Mouse (Mus musculus) MEL (cell line): ENCODE data around the gene Slc11a2. TPM values are rescaled to one million over a fixed set of nuclear protein-coding genes. Genes with fewer than 3 reads are reported as not detected.

Experiments used
- DNase-seq: peaks from one replicate; pipeline ENCODE4 v3.0.0; 2011; ENCODE audit warnings: low read depth, low spot score
- H3K27ac ChIP-seq: 2 replicates; pipeline ENCODE4 v1.5.1; 2012; ENCODE audit warnings: low read depth, mild to moderate bottlenecking, control low read depth, low read length, moderate library complexity; ENCODE audit not compliant: control insufficient read depth
- H3K27me3 ChIP-seq, 2 experiments: fragments of 150-350 bp in 1 of 2; sonication (generic) in 1 of 2; 2 replicates each; pipeline ENCODE4 v1.6.1; 2012; ENCODE audit warnings: low read length in 2 of 2, mild to moderate bottlenecking in 2 of 2, improper control_type of control experiment in 1 of 2, moderate library complexity in 1 of 2; ENCODE audit not compliant: insufficient read depth in 2 of 2, control insufficient read depth in 1 of 2
- H3K36me3 ChIP-seq, 2 experiments: 2 replicates each; pipeline ENCODE4 v1.6.1; 2012 to 2014; ENCODE audit warnings: low read length in 2 of 2, improper control_type of control experiment in 1 of 2, inconsistent platforms in 1 of 2, mild to moderate bottlenecking in 1 of 2; ENCODE audit not compliant: insufficient read depth in 2 of 2, control insufficient read depth in 1 of 2
- H3K4me1 ChIP-seq, 2 experiments: fragments of 150-350 bp in 1 of 2; sonication (generic) in 1 of 2; 2 replicates each; pipeline ENCODE4 v1.6.1; 2012; ENCODE audit warnings: low read length in 2 of 2, improper control_type of control experiment in 1 of 2, mild to moderate bottlenecking in 1 of 2; ENCODE audit not compliant: insufficient read depth in 2 of 2, control insufficient read depth in 1 of 2
- H3K4me3 ChIP-seq, 2 experiments: fragments of 150-350 bp in 1 of 2; sonication (generic) in 1 of 2; 2 replicates each; pipeline ENCODE4 v1.5.1; 2012; ENCODE audit warnings: low read depth in 2 of 2, low read length in 2 of 2, mild to moderate bottlenecking in 2 of 2, moderate library complexity in 2 of 2, control low read depth in 1 of 2, improper control_type of control experiment in 1 of 2; ENCODE audit not compliant: control insufficient read depth in 1 of 2, insufficient read depth in 1 of 2
- H3K79me2 ChIP-seq: 2 replicates; pipeline ENCODE4 v1.6.1; 2012; ENCODE audit warnings: mild to moderate bottlenecking, low read length, moderate library complexity; ENCODE audit not compliant: control insufficient read depth, poor library complexity, insufficient read depth
- H3K9ac ChIP-seq: 2 replicates; pipeline ENCODE4 v1.6.1; 2012; ENCODE audit warnings: low read depth, mild to moderate bottlenecking, control low read depth, low read length, moderate library complexity; ENCODE audit not compliant: control insufficient read depth, poor library complexity, severe bottlenecking
- H3K9me3 ChIP-seq: fragments of 150-350 bp; sonication (generic); replicated peaks from 2 replicates; pipeline ENCODE4 v1.6.1; 2012; ENCODE audit warnings: mild to moderate bottlenecking, low read length, improper control_type of control experiment, moderate library complexity; ENCODE audit not compliant: insufficient read depth
- CHD1 ChIP-seq: IDR thresholded peaks from 2 replicates; pipeline ENCODE4 v1.6.1; 2012; ENCODE audit warnings: low read depth, mild to moderate bottlenecking, inconsistent platforms, low read length, improper control_type of control experiment
- CHD2 ChIP-seq: IDR thresholded peaks from 2 replicates; pipeline ENCODE4 v1.6.1; 2011; ENCODE audit warnings: low read length, improper control_type of control experiment
- CTCF ChIP-seq, 3 experiments: IDR thresholded peaks in 2 of 3; conservative IDR thresholded peaks in 1 of 3; 2 replicates each; pipeline ENCODE4 v1.5.1; 2011 to 2012; ENCODE audit warnings: low read length in 3 of 3, low read depth in 2 of 3, mild to moderate bottlenecking in 2 of 3, improper control_type of control experiment in 1 of 3, inconsistent platforms in 1 of 3, mixed read lengths in 1 of 3, moderate library complexity in 1 of 3; ENCODE audit not compliant: control insufficient read depth in 1 of 3, insufficient read depth in 1 of 3, poor library complexity in 1 of 3, severe bottlenecking in 1 of 3
- ELF1 ChIP-seq: IDR thresholded peaks from 2 replicates; pipeline ENCODE4 v1.6.1; 2014; ENCODE audit warnings: low read depth, mild to moderate bottlenecking, inconsistent platforms, low read length, improper control_type of control experiment, moderate library complexity
- ETS1 ChIP-seq: IDR thresholded peaks from 2 replicates; pipeline ENCODE4 v1.6.1; 2012; ENCODE audit warnings: low read depth, mild to moderate bottlenecking, inconsistent platforms, low read length, improper control_type of control experiment, moderate library complexity
- GABPA ChIP-seq: IDR thresholded peaks from 2 replicates; pipeline ENCODE4 v1.6.1; 2012; ENCODE audit warnings: low read depth, mild to moderate bottlenecking, inconsistent platforms, low read length, improper control_type of control experiment, moderate library complexity
- HCFC1 ChIP-seq: IDR thresholded peaks from 2 replicates; pipeline ENCODE4 v1.6.1; 2012; ENCODE audit warnings: low read depth, mild to moderate bottlenecking, inconsistent platforms, low read length, improper control_type of control experiment, moderate library complexity
- KAT2A ChIP-seq: conservative IDR thresholded peaks from 2 replicates; pipeline ENCODE4 v1.6.1; 2012; ENCODE audit warnings: low read depth, low read length, improper control_type of control experiment, inconsistent platforms
- MAX ChIP-seq: IDR thresholded peaks from 2 replicates; pipeline ENCODE4 v1.6.1; 2011; ENCODE audit warnings: low read length, improper control_type of control experiment
- MAZ ChIP-seq: IDR thresholded peaks from 2 replicates; pipeline ENCODE4 v1.6.1; 2012; ENCODE audit warnings: low read depth, mild to moderate bottlenecking, inconsistent platforms, low read length, improper control_type of control experiment
- POLR2AphosphoS2 ChIP-seq: IDR thresholded peaks from 2 replicates; pipeline ENCODE4 v1.6.1; 2011; ENCODE audit warnings: low read length, improper control_type of control experiment
- POLR2AphosphoS5 ChIP-seq: IDR thresholded peaks from 2 replicates; pipeline ENCODE4 v1.6.1; 2012; ENCODE audit warnings: low read depth, borderline replicate concordance, mild to moderate bottlenecking, inconsistent platforms, low read length, moderate library complexity, mixed read lengths
- RAD21 ChIP-seq: IDR thresholded peaks from 2 replicates; pipeline ENCODE4 v1.6.1; 2011; ENCODE audit warnings: mild to moderate bottlenecking, low read depth, low read length, improper control_type of control experiment
- RCOR1 ChIP-seq: IDR thresholded peaks from 2 replicates; pipeline ENCODE4 v1.6.1; 2012; ENCODE audit warnings: low read depth, mild to moderate bottlenecking, inconsistent platforms, low read length, improper control_type of control experiment
- SIN3A ChIP-seq: IDR thresholded peaks from 2 replicates; pipeline ENCODE4 v1.6.1; 2012; ENCODE audit warnings: low read length, improper control_type of control experiment, inconsistent platforms
- SMC3 ChIP-seq: IDR thresholded peaks from 2 replicates; pipeline ENCODE4 v1.6.1; 2011; ENCODE audit warnings: low read depth, low read length, improper control_type of control experiment
- TAL1 ChIP-seq: IDR thresholded peaks from 2 replicates; pipeline ENCODE4 v1.6.1; 2012; ENCODE audit warnings: mild to moderate bottlenecking, inconsistent platforms, low read length, moderate library complexity, mixed read lengths
- TBP ChIP-seq: IDR thresholded peaks from 2 replicates; pipeline ENCODE4 v1.8.0; 2011; ENCODE audit warnings: low read depth, low read length, improper control_type of control experiment
- TCF12 ChIP-seq: IDR thresholded peaks from 2 replicates; pipeline ENCODE4 v1.6.1; 2014; ENCODE audit warnings: low read depth, mild to moderate bottlenecking, inconsistent platforms, low read length, improper control_type of control experiment, moderate library complexity
- USF2 ChIP-seq, 2 experiments: IDR thresholded peaks; 2 replicates each; pipeline ENCODE4 v1.6.1; 2011 to 2012; ENCODE audit warnings: improper control_type of control experiment in 2 of 2, low read length in 2 of 2, borderline replicate concordance in 1 of 2, inconsistent platforms in 1 of 2, low read depth in 1 of 2, mild to moderate bottlenecking in 1 of 2; ENCODE audit not compliant: insufficient read depth in 1 of 2
- ZC3H11A ChIP-seq: IDR thresholded peaks from 2 replicates; pipeline ENCODE4 v1.6.1; 2012; ENCODE audit warnings: low read depth, mild to moderate bottlenecking, inconsistent platforms, low read length, improper control_type of control experiment
- ZKSCAN1 ChIP-seq: IDR thresholded peaks from 2 replicates; pipeline ENCODE4 v1.6.1; 2012; ENCODE audit warnings: low read depth, mild to moderate bottlenecking, inconsistent platforms, low read length, improper control_type of control experiment, moderate library complexity
- ZMIZ1 ChIP-seq: IDR thresholded peaks from 2 replicates; pipeline ENCODE4 v1.6.1; 2012; ENCODE audit warnings: low read depth, mild to moderate bottlenecking, inconsistent platforms, low read length, improper control_type of control experiment, moderate library complexity
- ZNF384 ChIP-seq: IDR thresholded peaks from 2 replicates; pipeline ENCODE4 v1.6.1; 2012; ENCODE audit warnings: low read depth, mild to moderate bottlenecking, inconsistent platforms, low read length, improper control_type of control experiment
- polyA plus RNA-seq, 2 experiments: library from polyadenylated mRNA; stranded (reverse) in 1 of 2; unstranded in 1 of 2; fragments of >175 nt in 1 of 2; fragments of >200 nt in 1 of 2; gene quantifications; 2 replicates each; pipeline versions ENCODE4 v1.2.1 to v1.2.4; 2012; ENCODE audit warnings: low replicate concordance in 2 of 2, low read depth in 1 of 2; ENCODE audit not compliant: insufficient read length in 2 of 2, insufficient read depth in 1 of 2, missing spikeins in 1 of 2
- total RNA-seq: library from RNA; depleted of rRNA; stranded (reverse); fragments of 300-350 nt; gene quantifications from 2 replicates; pipeline ENCODE4 v1.2.3, GENCODE M21; 2012

Gene Slc11a2
- total and polyA plus RNA-seq, 3 experiments: 69.0 to 112 TPM; not detected in 1

- no peak overlapping the region for H3K4me3 ChIP-seq
- TF ChIP-seq TCF12: no peak
- no peak for TF ChIP-seq ELF1
- no peak for TF ChIP-seq MAZ
- no peak for TF ChIP-seq KAT2A
- TF ChIP-seq SMC3: no peak
- no peak for TF ChIP-seq MAX
- TF ChIP-seq GABPA: no peak
- TF ChIP-seq ZNF384: no peak
- no peak for TF ChIP-seq CTCF (IDR thresholded peaks at IDR 0.05 in 2 of 3, conservative IDR thresholded peaks at IDR 0.05 in 1 of 3; ENCODE audit: control insufficient read depth in 1 of 3, insufficient read depth in 1 of 3, low read depth in 2 of 3, low read length in 3 of 3, poor library complexity in 1 of 3, severe bottlenecking in 1 of 3)
- no peak for TF ChIP-seq RAD21
- no peak for TF ChIP-seq POLR2AphosphoS2
- no peak for TF ChIP-seq TBP
- TF ChIP-seq, all 39 proteins: peak for 0
- Histone ChIP-seq H3K4me1 (peaks cover 0 to 12% of the 10 kb centered on the region in 2 experiments), H3K27ac (no peak overlapping the region), H3K36me3 (peaks cover 0 to 2% of the 10 kb centered on the region in 2 experiments; a peak in 1 of 4 replicates), H3K9me3 (no peaks in the 10 kb centered on the region), H3K79me2 (no peaks in the 10 kb centered on the region), H3K27me3 (no peaks in the 10 kb centered on the region), H3K9ac (no peak overlapping the region)
- no peak for DNase-seq
Observed at GRCm38 (mm10) chr15:100456356-100456991, 31.6 kb upstream of the Slc11a2 start.

- no peaks in the 10 kb centered on the region for H3K9me3 ChIP-seq
- no peaks in the 10 kb centered on the region; a peak in 1 of 4 replicates for H3K27me3 ChIP-seq
- no peaks in the 10 kb centered on the region for H3K36me3 ChIP-seq
- H3K4me1 ChIP-seq: no peaks in the 10 kb centered on the region
- H3K4me3 ChIP-seq: no peak overlapping the region
- H3K79me2 ChIP-seq: no peaks in the 10 kb centered on the region
- H3K27ac ChIP-seq: no peak overlapping the region
- TF ChIP-seq CHD1 (no peak), ETS1 (no peak), TAL1 (no peak), CHD2 (no peak), ZKSCAN1 (no peak), SIN3A (no peak), GABPA (no peak), SMC3 (no peak), MAX (no peak), HCFC1 (no peak), RCOR1 (no peak), KAT2A (no peak), ZC3H11A (no peak), ZMIZ1 (no peak), USF2 (IDR thresholded peaks at IDR 0.05; ENCODE audit: borderline replicate concordance in 1 of 2, insufficient read depth in 1 of 2, low read depth in 1 of 2, low read length in 2 of 2) (no peak), POLR2AphosphoS5 (no peak)
- no peak for DNase-seq
- no peak overlapping the region for H3K9ac ChIP-seq
Observed at GRCm38 (mm10) chr15:100452486-100452885, 27.6 kb upstream of the Slc11a2 start.
